Mouse (Mus musculus) intestine, postnatal 0 days (tissue): ENCODE data around the gene St6galnac4. TPM values are rescaled to one million over a fixed set of nuclear protein-coding genes. Genes with fewer than 3 reads are reported as not detected.

ENCODE experiments used
- ATAC-seq: fragments of 200-750 bp; cut with Nextera tagmentation; 2 replicates; pipeline ENCODE4 v1.8.0; 2017; ENCODE audit warnings: mild to moderate bottlenecking, moderate TSS enrichment, moderate library complexity
- H3K27ac ChIP-seq: fragments of 300-500 bp; sonication (generic); 2 replicates; pipeline ENCODE4 v1.5.1; 2014; ENCODE audit warnings: mild to moderate bottlenecking, low read depth, low read length, moderate library complexity
- H3K27me3 ChIP-seq: fragments of 300-500 bp; sonication (generic); replicated peaks from 2 replicates; pipeline ENCODE4 v1.6.1; 2014; ENCODE audit warnings: low read length, mixed read lengths; ENCODE audit not compliant: control insufficient read depth, insufficient read depth
- H3K36me3 ChIP-seq: fragments of 300-500 bp; sonication (generic); 2 replicates; pipeline ENCODE4 v1.6.1; 2014; ENCODE audit warnings: mild to moderate bottlenecking, moderate library complexity; ENCODE audit not compliant: control insufficient read depth, insufficient read depth
- H3K4me1 ChIP-seq: fragments of 300-500 bp; sonication (generic); replicated peaks from 2 replicates; pipeline ENCODE4 v1.6.1; 2014; ENCODE audit warnings: antibody characterized with exemption, low read length, mixed read lengths; ENCODE audit not compliant: control insufficient read depth, insufficient read depth
- H3K4me2 ChIP-seq: fragments of 300-500 bp; sonication (generic); replicated peaks from 2 replicates; pipeline ENCODE4 v1.6.1; 2014; ENCODE audit warnings: low read depth, mild to moderate bottlenecking, moderate library complexity
- H3K4me3 ChIP-seq: fragments of 300-500 bp; sonication (generic); 2 replicates; pipeline ENCODE4 v1.5.1; 2014; ENCODE audit warnings: low read depth, low read length
- H3K9ac ChIP-seq: fragments of 300-500 bp; sonication (generic); 2 replicates; pipeline ENCODE4 v1.6.1; 2014; ENCODE audit warnings: mild to moderate bottlenecking, low read depth, low read length
- H3K9me3 ChIP-seq: fragments of 300-500 bp; sonication (generic); 2 replicates; pipeline ENCODE4 v1.6.1; 2016; ENCODE audit warnings: mixed run types; ENCODE audit not compliant: control insufficient read depth
- CTCF ChIP-seq: sonication (generic); IDR thresholded peaks from 2 replicates; pipeline ENCODE4 v1.5.1; 2016; ENCODE audit warnings: low read depth, mild to moderate bottlenecking, control low read depth, antibody characterized with exemption, moderate library complexity
- WGBS: fragments of 180-500 bp; shearing (Covaris S2); extraction: QIAGEN DNeasy Blood & Tissue Kit; methylation state at CpG from one replicate; pipeline ENCODE4 v1.1.7; 2014; 5-methylcytosine and 5-hydroxymethylcytosine counted together
- polyA plus RNA-seq: library from polyadenylated mRNA; unstranded; fragments of >200 nt; fragmentation: Nextera tagmentation; extraction: Ambion mirVana; gene quantifications from 2 replicates; pipeline ENCODE4 v1.2.1, GENCODE M21; 2015

Gene St6galnac4
- polyA plus RNA-seq, 1 experiment from 2014 or later: 6.6 TPM

DNA sequence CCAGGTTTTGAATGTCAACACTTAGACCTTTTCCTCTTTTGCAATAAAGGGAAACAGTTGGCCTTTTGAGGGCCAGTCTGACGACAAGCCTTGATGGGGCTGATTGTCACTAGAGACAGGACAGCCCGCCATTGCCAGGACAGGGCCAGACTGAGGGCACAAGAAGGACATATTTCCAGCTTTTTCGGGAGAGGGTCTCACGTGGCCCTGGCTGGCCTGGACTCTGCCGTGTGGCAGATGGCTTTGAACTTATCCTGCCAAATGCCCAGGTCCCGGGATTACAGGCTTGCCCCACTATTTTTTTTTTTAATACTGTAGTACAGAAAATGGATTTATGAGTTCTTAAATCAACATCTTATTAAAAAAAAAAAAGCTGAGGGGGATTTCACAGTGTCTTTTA is 4.4 kb downstream of the St6galnac4 start:
- no peak for ATAC-seq
- no peak overlapping the region for H3K9ac ChIP-seq
- no peak overlapping the region for H3K27ac ChIP-seq
- 77% methylated on average over 6 of the region's 6 CpGs for WGBS
- no peaks in the 10 kb centered on the region for H3K4me1 ChIP-seq
- no peak overlapping the region for H3K4me3 ChIP-seq
- no peak for TF ChIP-seq CTCF
- no peaks in the 10 kb centered on the region for H3K9me3 ChIP-seq
- no peak overlapping the region for H3K4me2 ChIP-seq
- H3K36me3 ChIP-seq: peaks cover 10% of the 10 kb centered on the region; the same call in 1 of the 2 replicates
- H3K27me3 ChIP-seq: no peaks in the 10 kb centered on the region

DNA sequence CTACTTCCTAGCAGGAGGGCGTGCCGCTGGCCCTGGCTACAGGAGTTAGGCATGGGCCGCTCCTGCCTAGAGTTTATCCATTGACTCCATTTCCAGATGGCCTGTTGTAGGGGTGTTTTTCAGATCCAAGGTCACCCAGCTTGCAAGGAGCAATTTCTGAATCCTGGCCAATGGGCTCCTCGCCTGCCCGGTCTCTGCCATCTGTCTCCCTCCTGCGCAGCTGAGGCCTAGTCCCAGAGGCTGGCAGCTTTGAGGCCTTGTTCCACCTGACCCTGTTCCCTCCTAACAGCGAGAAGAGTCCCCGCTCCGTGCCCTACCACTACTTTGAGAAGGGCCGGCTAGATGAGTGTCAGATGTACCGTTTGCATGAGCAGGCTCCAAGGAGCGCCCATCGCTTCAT is 9.8 kb downstream of the St6galnac4 start:
- H3K36me3 ChIP-seq: peaks cover 13% of the 10 kb centered on the region
- 91% methylated on average over 13 of the region's 13 CpGs for WGBS
- no peaks in the 10 kb centered on the region for H3K4me1 ChIP-seq
- H3K27me3 ChIP-seq: no peaks in the 10 kb centered on the region
- no peaks in the 10 kb centered on the region for H3K9me3 ChIP-seq
- H3K4me2 ChIP-seq: no peak overlapping the region
- no peak overlapping the region for H3K9ac ChIP-seq
- H3K27ac ChIP-seq: no peak overlapping the region
- ATAC-seq: no peak
- H3K4me3 ChIP-seq: no peak overlapping the region
- TF ChIP-seq CTCF: no peak

GRCm38 (mm10) chr2:32597248-32597647 is 10.4 kb downstream of the St6galnac4 start:
- peaks cover 13% of the 10 kb centered on the region for H3K36me3 ChIP-seq
- H3K9ac ChIP-seq: no peak overlapping the region
- H3K4me3 ChIP-seq: no peak overlapping the region
- H3K4me2 ChIP-seq: no peak overlapping the region
- H3K27ac ChIP-seq: peak overlapping the region; percentile 31; the same call in 1 of the 2 replicates
- TF ChIP-seq CTCF: no peak
- no peaks in the 10 kb centered on the region for H3K27me3 ChIP-seq
- H3K9me3 ChIP-seq: no peaks in the 10 kb centered on the region
- peak; percentile 31; the same call in 1 of the 2 replicates for ATAC-seq
- WGBS: 58% methylated on average over 5 of the region's 5 CpGs
- no peaks in the 10 kb centered on the region for H3K4me1 ChIP-seq

- H3K4me3 ChIP-seq: no peak overlapping the region
- no peaks in the 10 kb centered on the region for H3K4me1 ChIP-seq
- H3K36me3 ChIP-seq: peaks cover 13% of the 10 kb centered on the region
- H3K4me2 ChIP-seq: no peak overlapping the region
- H3K27me3 ChIP-seq: no peaks in the 10 kb centered on the region
- H3K9ac ChIP-seq: no peak overlapping the region
- ATAC-seq: no peak
- 73% methylated on average over 5 of the region's 5 CpGs for WGBS
- TF ChIP-seq CTCF: no peak
- peak overlapping the region; percentile 31; the same call in 1 of the 2 replicates for H3K27ac ChIP-seq
- H3K9me3 ChIP-seq: no peaks in the 10 kb centered on the region
Observed at GRCm38 (mm10) chr2:32597699-32598098, 10.8 kb downstream of the St6galnac4 start.

DNA sequence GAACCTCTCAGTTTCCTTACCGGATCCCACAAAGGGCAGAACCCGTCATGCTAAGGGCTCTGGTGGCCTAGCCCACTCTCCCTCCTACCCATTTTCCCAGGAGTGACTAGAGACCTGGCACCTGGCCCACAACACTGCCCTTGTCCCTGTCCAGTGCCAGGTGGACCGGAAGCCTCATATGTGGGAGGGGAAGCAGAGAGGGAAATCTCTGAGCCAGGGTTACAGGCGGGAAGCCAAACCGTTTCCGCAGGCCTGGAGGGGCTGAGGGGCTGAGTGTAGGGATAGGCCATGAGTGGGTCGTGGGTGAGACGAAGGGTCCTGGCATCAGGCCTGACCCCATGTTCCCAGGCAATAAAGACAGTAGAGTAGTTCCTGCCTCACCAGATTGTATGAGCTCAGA is 11.6 kb downstream of the St6galnac4 start:
- Histone ChIP-seq H3K4me1 (no peaks in the 10 kb centered on the region), H3K36me3 (peaks cover 13% of the 10 kb centered on the region), H3K9me3 (no peaks in the 10 kb centered on the region), H3K27me3 (no peaks in the 10 kb centered on the region), H3K27ac (no peak overlapping the region), H3K4me3 (no peak overlapping the region), H3K9ac (no peak overlapping the region), H3K4me2 (no peak overlapping the region)
- WGBS: 87% methylated on average over 8 of the region's 8 CpGs
- ATAC-seq: no peak
- TF ChIP-seq CTCF: no peak

GRCm38 (mm10) chr2:32599409-32599808 is 12.5 kb downstream of the St6galnac4 start, which contains the start of gene St6galnac6:
Gene St6galnac6 (plus strand): TSS chr2:32599709.
- no peaks in the 10 kb centered on the region for H3K4me1 ChIP-seq
- no peaks in the 10 kb centered on the region for H3K27me3 ChIP-seq
- no peaks in the 10 kb centered on the region for H3K9me3 ChIP-seq
- no peak for TF ChIP-seq CTCF
- no peak for ATAC-seq
- WGBS: 94% methylated on average over 3 of the region's 3 CpGs
- H3K4me2 ChIP-seq: no peak within 1 kb of the TSS
- no peak within 1 kb of the TSS for H3K9ac ChIP-seq
- peak within 1 kb of the TSS; percentile 15; the same call in 1 of the 2 replicates for H3K27ac ChIP-seq
- H3K4me3 ChIP-seq: no peak within 1 kb of the TSS
- H3K36me3 ChIP-seq: peaks cover 13% of the 10 kb centered on the region
